Mouse (Mus musculus): Measurements from ENCODE around the gene Ccdc158.
A peak's percentile ranks its signal among the peaks of the same experiment; 100 is the strongest.

The Ccdc158 gene

DNA sequence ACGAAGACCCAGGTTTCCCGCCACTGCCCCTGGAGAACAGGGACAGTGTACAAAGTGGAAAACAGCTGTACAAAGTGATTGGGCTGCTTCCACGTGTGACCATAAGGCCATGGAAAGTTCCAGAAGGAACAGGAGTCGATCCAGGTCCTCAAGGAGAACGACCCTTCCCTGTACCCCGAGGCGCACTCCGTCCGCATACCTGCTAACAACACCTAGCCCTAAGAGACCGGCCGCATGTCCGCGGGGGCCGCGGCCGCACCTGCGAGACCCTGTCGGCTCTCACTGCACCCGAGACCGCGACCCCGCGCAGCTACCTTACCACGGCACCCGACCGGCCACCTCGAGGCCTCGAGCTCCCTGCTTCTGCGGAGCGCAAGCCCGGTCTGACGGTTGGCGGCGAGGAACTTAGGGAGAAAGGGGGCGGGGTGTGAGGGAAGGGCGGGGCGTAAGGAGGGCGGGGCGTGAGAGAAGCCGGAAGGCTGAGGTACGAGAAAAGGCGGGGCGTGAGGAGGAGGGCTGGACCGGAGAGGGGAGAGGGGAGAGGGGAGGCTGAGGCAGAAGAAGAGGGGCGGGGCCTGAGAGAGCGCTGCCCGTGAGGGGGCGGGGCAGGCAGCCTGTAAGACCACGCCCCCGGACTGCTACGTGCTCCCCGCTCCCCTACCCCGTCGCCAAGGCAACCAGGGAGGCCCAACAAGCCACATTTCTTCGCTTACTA is at the start of gene Ccdc158:
Ccdc158 (minus strand) TSS at position 413 of the 715 bp plus-strand sequence.
- peak; percentile 6 for DNase-seq (ENCODE audit: low read depth, low spot score)

DNA sequence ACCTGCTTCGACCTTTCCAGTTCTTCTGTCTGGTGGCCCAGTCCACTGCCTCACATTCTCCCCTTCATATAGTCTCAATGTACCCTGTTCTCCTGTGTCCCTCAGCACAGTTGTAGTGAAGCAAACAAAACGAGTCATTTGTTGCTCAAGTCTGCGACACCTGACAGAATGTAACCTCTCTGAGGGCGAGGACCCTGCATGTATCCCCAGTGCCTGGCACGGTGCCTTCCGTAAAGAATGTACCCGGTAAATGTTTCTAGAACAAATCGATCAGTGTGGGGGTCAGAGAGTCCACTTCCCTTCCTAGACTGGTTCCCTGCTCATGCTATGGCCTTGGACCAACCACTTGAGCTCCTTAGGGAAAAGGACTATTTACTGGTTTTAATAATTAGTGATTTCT is 46.5 kb upstream of the Ccdc158 start:
- DNase-seq (ENCODE audit: low read depth, low spot score): no peak

DNA sequence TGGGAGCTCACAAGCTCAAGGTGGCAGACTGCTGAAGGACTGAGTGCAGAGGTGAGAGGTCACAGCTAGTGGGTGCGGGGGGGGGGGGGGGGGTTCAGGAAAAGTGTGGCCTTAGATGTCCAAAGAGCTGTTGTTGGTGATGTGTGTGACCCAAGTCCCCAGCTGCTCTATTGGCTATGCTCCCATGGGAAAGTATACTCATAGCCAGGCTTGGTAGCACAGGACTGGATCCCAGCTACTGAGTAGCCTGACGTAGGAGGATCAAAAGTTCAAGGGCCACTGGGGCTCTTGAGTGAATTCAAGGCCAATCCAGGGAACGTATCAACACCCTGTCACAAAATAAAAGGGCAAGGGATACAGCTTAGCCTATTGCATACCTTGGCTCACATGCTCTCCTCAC is 43.8 kb upstream of the Ccdc158 start:
- DNase-seq (ENCODE audit: low read depth, low spot score): no peak

DNA sequence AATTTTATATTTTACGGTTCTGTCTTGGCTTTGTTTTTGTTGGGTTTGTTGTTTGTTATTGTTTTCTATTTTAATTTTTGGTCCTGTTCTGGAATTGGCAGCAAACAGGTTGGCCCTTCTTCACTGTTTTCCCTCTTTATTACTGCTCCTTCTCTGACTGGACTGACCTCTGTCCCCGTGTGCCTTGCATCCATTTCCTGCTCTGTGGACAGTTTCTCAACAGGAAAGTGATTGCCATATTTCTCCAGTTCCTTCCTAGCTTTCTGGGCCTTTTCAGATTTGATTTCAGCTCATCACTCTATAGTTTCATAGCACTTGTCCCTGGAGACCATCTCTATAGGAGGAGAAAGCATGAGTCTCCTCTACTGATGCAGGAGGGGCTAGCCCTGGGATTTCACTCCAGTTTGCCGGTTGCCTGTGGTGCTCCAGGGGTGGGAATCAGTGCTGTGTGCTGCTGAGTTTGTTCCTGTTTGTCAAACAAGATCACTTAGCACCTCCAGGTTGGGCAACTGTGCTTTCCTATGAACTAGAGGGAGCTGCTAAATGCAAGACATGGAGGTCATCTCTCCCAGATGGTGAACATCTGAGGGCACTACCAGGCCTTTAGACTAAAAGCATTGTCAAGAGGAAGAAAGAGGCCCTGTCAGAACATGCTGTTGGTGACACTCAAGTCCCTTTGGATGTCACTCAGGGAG is 42.7 kb upstream of the Ccdc158 start:
- no peak for DNase-seq (ENCODE audit: low read depth, low spot score)

DNA sequence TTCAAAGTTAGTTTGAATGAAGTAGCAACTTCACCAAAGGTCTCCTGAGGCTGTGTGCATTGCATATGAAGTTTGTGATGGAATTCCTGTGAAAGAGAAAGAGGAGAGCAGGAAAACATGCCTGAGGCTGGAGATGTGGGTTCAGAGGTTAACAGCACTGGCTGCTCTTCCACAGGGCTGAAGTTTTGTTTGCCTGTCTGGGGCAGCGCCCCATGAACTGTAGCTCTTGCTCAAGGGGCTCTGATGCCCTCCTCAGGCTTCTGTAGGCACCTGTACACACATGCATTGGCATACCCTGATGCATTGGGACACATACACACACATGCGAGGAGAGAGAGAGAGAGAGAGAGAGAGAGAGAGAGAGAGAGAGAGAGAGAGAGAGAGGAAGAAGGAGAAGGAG is 40.8 kb upstream of the Ccdc158 start:
- DNase-seq (ENCODE audit: low read depth, low spot score): no peak

DNA sequence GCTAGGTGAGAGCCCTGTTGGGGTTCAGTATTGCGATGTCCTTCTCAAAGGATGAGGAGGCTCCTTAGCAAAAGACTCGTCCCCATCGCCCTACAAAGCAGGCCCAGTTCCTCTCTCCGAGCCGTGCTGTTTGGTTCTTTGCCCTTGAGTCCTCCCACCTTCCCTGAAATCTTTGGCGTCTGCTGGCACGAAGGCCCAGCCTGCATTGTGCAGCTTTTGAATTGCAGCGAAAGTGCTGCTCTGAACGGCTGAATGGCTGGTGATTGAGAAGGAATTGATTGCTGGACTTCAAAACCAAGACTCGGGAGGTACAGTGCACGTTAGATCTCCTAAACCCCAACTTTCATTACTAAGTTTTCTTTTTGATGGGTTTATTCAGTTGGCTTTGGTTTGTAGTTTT is 40.2 kb upstream of the Ccdc158 start:
- DNase-seq (ENCODE audit: low read depth, low spot score): no peak

DNA sequence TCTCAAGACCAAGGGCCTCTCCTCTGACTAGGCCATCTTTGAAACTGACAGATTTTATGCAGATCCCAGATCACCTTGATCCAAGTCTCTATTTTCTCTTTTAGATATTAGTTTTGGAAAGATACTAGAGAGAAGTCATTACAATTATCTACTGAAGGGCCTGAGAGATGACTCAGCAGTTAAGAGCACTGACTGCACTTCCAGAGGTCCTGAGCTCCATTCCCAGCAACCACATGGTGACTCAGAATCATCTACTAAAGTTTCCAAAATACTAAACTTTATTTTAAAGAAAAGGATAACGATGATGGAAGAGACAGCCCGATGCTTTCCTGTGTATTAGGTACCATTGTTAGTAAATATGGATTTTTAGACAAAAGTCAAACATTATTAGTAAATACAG is 39.8 kb upstream of the Ccdc158 start:
- DNase-seq (ENCODE audit: low read depth, low spot score): no peak

DNA sequence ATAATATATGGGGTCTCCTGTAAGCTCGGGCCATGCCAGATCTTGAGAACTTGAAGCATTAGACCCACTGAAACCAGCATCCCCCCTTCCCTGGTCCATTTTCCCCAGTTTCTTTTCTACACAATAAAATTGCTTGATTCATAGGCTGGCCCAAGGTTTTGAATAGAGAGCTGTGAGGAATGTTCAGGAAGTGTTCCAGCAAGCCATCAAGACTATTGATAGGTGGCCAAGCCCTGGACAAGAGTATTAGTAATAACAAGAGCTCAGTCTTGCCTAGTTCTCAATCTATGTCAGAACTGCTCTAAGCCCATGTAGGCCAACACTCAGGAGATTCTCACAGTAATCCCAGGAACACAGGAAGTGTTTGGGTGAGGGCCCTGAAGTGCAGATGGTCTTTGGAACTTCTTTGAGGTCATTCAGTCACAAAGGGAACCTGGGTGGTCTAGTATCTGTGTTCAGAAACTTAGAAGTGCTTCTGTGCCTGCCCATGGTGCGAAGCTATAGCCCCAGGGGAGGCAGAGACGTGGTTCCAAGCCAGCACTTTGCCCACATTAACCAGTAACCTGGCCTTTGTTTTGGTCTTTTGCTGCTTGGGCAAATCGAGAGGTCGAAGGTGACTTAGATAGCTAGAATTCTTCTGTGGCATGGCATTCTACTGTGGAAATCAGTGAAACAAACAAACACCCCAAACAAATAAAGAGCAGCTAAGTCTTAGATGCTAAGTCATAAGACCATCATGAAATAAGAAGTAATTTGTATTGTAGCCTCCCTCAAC is 37.7 kb upstream of the Ccdc158 start:
- DNase-seq (ENCODE audit: low read depth, low spot score): no peak

DNA sequence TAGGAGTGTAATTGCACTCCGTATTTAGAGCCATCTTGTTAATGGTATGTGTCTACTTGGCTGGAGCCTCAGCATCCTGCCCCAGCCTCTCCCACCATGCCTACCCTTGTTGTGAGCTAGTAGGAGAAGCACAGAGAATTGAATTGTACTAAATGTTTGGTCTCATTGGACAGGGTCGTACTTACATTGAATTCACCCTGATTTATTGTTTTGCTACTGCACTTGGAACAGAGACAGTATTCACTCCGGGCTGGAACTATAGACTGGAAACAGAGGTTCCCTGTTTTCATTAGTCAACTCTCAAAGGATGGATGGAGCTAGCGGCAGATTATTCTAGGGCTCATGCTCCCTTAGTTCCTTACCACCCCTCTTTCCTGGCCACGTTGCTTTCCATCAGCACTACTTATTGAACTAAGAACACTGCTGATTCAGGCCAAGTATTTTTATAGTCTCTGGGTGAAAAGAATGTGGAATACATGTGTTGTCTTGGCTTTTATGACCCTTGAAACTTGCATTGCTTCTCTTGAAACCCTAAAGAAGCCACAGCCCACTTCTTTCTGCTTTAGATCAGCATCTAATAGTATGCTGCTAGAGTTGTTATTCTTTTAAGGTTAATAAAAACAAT is 36.7 kb upstream of the Ccdc158 start:
- DNase-seq (ENCODE audit: low read depth, low spot score): no peak

DNA sequence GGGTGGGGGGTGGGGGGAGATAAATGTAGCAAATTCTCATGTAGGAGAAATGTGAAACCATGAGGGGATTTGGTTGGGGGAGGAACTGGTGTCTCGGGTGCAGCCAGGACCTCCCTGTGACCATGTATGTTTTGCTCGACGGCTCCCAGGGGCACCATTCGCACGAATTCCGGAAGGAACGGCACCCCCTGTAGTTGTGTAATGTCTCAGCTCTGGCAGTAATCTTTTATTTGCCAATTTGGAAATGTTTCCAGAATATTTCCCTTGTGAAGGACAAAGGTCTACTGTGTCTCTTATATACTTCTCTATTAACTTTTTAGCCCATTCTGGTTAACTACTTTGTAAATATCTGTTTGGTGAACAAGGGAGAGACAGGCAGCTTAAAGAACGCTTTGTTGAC is 35.7 kb upstream of the Ccdc158 start:
- DNase-seq (ENCODE audit: low read depth, low spot score): no peak

DNA sequence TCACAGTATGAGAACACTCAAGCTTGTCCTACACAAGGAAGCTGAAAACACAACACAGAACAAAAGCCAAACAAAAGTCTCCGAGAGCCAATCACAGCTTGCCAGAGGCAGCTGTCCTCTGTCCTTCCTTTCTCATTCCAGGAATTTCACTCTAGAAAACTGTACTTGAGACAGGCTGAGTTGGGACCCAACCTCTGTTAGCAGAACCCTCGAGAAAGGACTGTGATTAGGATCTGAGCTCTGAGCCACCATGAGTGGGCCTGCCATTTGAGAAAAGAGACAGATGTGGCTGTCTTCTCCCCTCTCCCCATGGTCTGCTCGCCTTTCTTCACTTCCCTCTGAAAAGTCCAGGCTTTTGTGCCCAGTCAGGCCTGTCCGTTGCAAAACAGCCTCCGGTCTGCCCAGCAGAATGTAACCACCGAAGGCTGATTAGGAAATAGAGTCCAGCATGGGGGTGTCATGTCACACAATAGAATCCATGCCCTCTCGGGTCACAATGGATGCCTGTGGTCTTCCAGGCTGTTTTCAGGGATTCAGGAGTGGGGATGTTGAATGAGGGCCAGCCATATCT is 32.9 kb upstream of the Ccdc158 start:
- DNase-seq (ENCODE audit: low read depth, low spot score): no peak

DNA sequence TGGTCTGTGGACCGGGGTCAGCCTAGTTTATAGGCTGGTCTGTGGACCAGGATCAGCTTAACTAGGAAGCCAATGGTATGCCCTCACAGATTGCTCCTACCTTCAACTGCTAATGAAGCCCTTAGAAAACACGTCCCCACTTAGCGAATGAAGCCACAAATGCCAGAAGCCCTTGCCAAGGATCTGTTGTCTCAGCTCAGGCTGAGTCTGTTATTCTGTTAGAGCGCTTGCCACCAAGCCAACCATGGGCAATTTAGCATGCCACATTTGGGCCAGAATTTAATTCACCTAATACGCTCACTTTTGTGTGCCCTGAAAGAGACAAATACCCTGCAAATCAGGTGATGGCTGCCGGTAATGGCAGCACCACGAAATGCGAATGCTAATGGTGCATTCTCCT is 28.6 kb upstream of the Ccdc158 start:
- no peak for DNase-seq (ENCODE audit: low read depth, low spot score)

DNA sequence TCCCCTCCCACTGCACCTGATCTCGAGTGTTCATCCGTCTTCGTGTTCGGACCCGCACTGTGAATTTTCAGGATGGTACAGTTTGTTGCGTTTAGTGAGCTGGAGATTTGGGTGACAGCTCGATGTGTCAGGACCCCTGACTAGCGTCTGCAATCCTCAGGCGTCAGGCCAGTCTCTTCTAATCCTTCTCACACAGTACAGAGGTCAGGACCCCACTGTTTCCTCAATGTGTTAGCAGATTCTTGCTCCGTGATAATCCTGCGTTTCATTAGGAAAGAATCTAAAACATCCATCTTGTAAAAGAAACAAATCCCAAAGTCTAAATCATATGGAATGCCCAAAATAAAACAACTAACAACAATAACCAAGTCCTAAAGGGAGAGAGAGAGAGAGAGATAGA is 26.7 kb upstream of the Ccdc158 start:
- no peak for DNase-seq (ENCODE audit: low read depth, low spot score)

DNA sequence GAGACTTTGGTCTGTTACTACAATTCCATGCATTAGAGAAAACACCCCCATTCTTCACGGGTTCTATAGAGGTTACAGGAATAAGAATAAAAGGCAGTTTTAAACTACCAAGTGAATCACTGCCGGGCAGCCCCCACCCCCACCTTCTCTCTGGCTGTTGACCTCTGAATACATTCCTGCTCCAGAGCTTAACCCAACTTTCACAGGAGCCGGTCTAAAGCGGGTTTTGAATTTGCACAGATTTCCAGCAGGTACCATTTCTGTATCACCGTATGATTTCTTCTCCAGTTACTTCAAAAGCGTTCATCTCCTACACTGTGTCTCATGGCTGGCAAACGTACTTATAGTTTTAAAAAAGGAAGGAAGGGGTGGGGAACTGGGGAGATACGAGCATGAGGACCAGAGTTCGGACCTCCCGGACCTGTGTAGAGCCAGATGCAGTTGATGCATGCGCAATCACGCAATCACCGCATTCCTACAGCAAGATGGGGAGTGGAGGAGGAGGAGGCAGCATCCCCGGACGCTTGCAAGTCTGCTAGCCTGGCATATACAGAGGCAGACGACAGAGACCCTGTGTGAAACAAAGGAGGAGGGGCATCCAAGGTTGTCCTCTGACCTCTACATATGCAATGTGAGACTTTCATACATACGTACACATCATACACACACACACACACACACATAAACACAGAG is 23.9 kb upstream of the Ccdc158 start:
- no peak for DNase-seq (ENCODE audit: low read depth, low spot score)

DNA sequence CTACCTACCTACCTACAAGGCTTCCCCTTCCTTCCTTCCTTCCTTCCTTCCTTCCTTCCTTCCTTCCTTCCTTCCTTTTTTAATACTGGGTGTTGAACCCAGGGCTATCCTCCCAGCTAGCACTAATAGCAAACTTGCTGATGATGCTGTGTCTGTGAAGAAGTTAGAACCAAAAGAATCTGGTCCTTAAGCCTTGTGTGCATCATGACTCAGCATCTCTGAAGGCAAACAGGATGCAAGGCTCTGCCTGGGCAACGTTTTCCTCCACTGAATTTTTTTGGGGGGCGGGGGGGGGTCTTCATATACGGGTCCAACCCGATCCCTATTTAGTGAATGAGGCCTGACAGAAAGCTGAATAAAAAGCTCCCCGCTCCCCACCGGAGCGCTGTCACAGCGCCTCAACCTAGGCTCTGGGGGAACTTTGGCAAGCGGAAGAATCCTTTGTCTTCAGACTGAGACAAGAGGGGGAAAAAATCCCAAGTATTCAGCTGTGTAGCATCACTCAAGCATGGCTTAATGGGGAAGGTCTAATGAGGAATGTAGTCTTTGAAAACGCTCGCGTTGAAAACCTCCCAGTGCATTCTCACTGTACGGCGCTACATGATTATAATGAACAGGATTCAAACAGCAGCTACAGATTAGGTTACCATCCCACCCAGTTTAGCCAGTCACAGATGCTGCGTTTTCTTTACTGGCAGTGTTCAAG is 23.2 kb upstream of the Ccdc158 start:
- no peak for DNase-seq (ENCODE audit: low read depth, low spot score)

DNA sequence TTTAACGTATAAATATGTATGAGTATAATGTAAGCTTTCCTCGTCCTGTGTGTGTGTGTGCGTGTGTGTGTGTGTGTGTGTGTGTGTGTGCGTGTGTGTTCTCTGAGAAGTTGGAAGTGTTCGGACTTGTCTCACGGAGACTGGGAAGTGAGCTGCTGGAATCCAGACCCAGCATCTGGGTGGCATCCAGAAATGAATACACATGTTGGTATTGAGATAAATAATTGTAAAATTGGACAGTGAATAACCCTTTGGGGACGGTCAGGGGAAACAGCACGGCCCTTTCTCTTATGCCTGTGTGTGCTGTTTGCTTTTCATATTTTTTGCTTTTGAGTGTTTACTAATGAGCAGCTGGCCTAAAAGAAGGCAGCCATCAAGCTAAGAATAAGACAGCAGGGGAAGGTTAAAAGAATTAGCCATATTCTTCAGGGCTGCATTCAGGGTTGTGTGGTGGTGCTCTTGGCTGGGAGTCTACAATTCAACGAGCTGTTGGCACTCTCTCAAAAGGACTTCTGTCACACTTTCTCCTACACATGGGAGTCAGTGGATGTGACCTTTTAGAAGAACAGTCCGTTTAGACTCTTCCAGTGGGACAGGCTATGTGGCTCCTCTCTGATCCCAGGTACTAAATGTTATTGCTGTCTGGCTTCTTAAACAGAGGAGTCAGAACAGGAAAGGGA is 19.4 kb upstream of the Ccdc158 start:
- DNase-seq (ENCODE audit: low read depth, low spot score): no peak

DNA sequence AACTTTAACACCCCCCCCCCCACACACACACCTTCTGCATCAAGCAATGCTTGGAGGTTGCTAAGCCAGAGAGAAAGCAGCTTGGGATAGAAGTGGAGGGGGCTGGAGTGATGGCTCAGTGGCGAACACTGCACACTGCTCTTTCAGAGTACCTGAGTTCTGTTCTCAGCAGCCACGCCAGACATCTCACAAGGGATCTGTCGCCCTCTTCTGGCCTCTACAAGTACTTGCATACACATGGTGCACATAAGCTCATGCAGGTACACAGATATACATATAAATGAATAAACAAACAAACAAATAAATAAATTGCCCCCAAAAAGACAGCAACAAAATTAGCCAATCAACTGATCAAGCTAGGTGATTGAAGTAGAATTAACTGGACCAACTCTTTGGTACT is 18.7 kb upstream of the Ccdc158 start:
- DNase-seq (ENCODE audit: low read depth, low spot score): no peak

DNA sequence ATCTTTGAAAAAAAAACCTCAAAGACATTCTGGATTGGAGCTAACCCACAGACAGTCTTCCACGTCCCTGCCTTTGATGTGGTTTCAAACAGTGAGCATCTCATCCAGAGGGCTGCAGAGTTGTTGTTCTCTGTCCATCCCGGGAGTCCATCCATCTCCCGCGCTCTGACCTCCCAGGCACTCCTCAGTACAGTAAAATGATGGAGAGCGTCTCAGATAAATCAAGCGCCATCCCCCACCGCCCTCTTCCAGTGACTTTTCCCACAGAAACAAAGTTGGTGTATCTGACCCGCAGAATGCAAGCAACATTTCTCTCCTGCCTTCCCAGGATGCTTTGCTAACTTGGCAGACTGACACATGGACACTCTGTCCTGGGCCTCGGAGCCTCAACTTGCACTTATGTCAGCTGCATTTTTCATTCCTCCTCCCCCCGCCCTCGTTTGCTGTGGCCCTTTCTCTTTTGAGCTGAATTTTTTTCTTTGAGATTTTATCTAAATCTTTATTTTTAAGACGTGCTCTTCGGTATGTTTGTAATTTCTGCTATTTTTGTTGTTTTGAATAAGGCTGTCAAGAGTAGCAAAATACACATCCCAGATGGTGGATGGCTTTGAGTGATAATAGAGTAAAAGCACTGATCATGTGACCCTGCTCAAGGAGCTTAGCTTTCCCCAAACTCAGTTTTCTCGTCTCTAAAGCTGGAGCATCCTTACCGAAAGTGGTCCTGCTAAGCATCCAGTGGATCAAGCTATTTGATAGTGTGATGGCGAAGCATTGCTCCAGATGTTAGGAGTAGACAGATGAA is 17.3 kb upstream of the Ccdc158 start:
- DNase-seq (ENCODE audit: low read depth, low spot score): no peak

DNA sequence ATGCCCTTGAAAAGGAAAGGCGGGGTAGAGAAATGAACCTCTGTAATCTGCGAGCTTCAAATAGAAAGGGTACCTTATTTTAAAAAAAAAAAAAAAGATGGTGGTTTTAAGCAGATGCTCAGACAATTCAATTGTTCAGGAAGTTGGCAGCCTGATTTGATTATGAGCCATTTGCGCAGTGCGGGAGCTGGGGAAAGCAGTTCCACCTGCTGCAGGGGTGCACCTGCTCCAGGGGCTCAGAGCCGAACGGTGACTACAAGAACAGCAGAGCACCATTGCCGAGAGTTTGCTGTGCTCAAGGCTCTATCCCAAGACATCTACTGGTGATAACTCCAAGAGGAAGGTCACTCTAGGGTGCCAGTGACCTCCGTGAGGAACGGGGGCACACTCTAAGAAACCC is 13.5 kb upstream of the Ccdc158 start:
- no peak for DNase-seq (ENCODE audit: low read depth, low spot score)

Data from c-Kit-negative CD71-positive TER-119-positive erythroid progenitor cells, embryonic 14.5 days (primary cell).